Mouse (Mus musculus): ENCODE data around the gene Ces1f.

- no peak for TF ChIP-seq CTCF (IDR thresholded peaks at IDR 0.05; ENCODE audit: control insufficient read depth, insufficient read depth, low read length)
- no peak for TF ChIP-seq POLR2A (IDR thresholded peaks at IDR 0.05; ENCODE audit: borderline replicate concordance, control insufficient read depth, low read depth, low read length)
Measured at GRCm38 (mm10) chr8:93239884-93240283, 39.7 kb downstream of the Ces1f start.

Data from bone marrow, adult 2 months (tissue).